Mouse (Mus musculus) midbrain, embryonic 15.5 days (tissue): ENCODE measurements around the gene Apoc2. TPM values are rescaled to one million over a fixed set of nuclear protein-coding genes. Genes with fewer than 3 reads are reported as not detected.

Source experiments
- ATAC-seq: fragments of 200-750 bp; cut with Nextera tagmentation; replicated peaks from 2 replicates; pipeline ENCODE4 v1.8.0; 2017; ENCODE audit warnings: moderate TSS enrichment
- H3K27ac ChIP-seq: fragments of 300-500 bp; sonication (generic); 2 replicates; pipeline ENCODE4 v1.5.1; 2015; ENCODE audit warnings: mild to moderate bottlenecking, inconsistent platforms
- H3K27me3 ChIP-seq: fragments of 300-500 bp; sonication (generic); replicated peaks from 2 replicates; pipeline ENCODE4 v1.6.1; 2015; ENCODE audit warnings: inconsistent platforms
- H3K36me3 ChIP-seq: fragments of 300-500 bp; sonication (generic); replicated peaks from 2 replicates; pipeline ENCODE4 v1.6.1; 2015; ENCODE audit warnings: inconsistent platforms
- H3K4me1 ChIP-seq: fragments of 300-500 bp; sonication (generic); 2 replicates; pipeline ENCODE4 v1.6.1; 2015; ENCODE audit warnings: inconsistent platforms
- H3K4me2 ChIP-seq: fragments of 300-500 bp; sonication (generic); 2 replicates; pipeline ENCODE4 v1.6.1; 2015; ENCODE audit warnings: inconsistent platforms, mild to moderate bottlenecking, moderate library complexity
- H3K4me3 ChIP-seq: fragments of 300-500 bp; sonication (generic); 2 replicates; pipeline ENCODE4 v1.5.1; 2015; ENCODE audit warnings: mild to moderate bottlenecking, inconsistent platforms
- H3K9ac ChIP-seq: fragments of 300-500 bp; sonication (generic); 2 replicates; pipeline ENCODE4 v1.6.1; 2015; ENCODE audit warnings: mild to moderate bottlenecking, inconsistent platforms
- H3K9me3 ChIP-seq: fragments of 300-500 bp; sonication (generic); 2 replicates; pipeline ENCODE4 v1.6.1; 2016; ENCODE audit warnings: inconsistent platforms
- WGBS: fragments of 180-500 bp; shearing (Covaris S2); methylation state at CpG from one replicate; pipeline ENCODE4 v1.1.7; 2015; ENCODE audit warnings: mixed read lengths; 5-methylcytosine and 5-hydroxymethylcytosine counted together
- polyA plus RNA-seq: library from polyadenylated mRNA; unstranded; fragments of >200 nt; fragmentation: Nextera tagmentation; extraction: Ambion mirVana; gene quantifications from 2 replicates; pipeline ENCODE4 v1.2.1, GENCODE M21; 2015

Apoc2 gene
- polyA plus RNA-seq, 1 experiment from 2014 or later: not detected

DNA sequence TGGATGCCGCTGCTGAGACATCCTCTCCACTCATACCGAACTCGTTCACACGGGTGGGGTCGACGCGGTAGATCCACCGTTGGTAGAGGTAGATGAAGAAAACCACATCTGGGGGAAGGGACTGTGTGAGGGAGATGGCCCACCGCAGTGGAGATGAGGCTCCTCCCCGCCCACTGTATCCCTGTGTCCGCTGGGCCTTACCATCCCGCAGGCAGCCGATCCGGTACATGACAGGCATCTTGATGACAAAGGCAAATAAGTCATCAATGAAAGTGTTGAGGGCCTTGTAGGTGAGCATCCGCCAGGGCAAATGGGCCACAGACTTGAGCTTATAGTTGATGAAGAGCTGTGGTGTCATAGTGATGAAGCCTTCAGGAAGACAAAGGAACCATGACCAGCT is 43.9 kb downstream of the Apoc2 start:
- no peak overlapping the region for H3K4me2 ChIP-seq
- no peak overlapping the region for H3K27ac ChIP-seq
- H3K4me3 ChIP-seq: no peak overlapping the region
- no peak for ATAC-seq
- H3K4me1 ChIP-seq: peaks cover 2% of the 10 kb centered on the region; the same call in 1 of the 2 replicates
- H3K9me3 ChIP-seq: no peaks in the 10 kb centered on the region
- 92% methylated on average over 15 of the region's 15 CpGs for WGBS
- H3K36me3 ChIP-seq: peaks cover 62% of the 10 kb centered on the region
- no peaks in the 10 kb centered on the region for H3K27me3 ChIP-seq
- no peak overlapping the region for H3K9ac ChIP-seq

DNA sequence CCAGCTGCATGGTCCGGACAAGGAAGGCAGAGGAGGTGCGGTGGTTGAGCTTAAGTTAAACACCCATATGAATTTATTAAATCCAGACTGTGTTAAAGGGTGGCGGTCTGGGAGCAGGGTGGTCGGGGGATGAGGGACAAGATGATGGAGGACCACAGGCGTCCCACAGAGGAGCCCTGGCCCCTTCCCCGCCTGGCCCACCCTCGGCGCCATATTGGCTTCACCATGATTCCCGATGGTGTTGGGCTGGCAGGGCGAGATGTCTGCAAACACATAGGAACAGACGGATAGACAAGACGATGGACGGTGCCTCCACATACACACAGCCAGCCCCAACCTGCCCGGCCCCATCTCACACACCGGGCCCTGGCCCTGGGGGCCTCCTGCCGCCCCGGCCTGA is 44.5 kb downstream of the Apoc2 start:
- ATAC-seq: no peak
- H3K9me3 ChIP-seq: no peaks in the 10 kb centered on the region
- no peaks in the 10 kb centered on the region for H3K27me3 ChIP-seq
- no peak overlapping the region for H3K4me3 ChIP-seq
- WGBS: 93% methylated on average over 17 of the region's 17 CpGs
- H3K27ac ChIP-seq: no peak overlapping the region
- no peak overlapping the region for H3K9ac ChIP-seq
- no peak overlapping the region for H3K4me2 ChIP-seq
- peaks cover 58% of the 10 kb centered on the region for H3K36me3 ChIP-seq
- peaks cover 4% of the 10 kb centered on the region for H3K4me1 ChIP-seq

DNA sequence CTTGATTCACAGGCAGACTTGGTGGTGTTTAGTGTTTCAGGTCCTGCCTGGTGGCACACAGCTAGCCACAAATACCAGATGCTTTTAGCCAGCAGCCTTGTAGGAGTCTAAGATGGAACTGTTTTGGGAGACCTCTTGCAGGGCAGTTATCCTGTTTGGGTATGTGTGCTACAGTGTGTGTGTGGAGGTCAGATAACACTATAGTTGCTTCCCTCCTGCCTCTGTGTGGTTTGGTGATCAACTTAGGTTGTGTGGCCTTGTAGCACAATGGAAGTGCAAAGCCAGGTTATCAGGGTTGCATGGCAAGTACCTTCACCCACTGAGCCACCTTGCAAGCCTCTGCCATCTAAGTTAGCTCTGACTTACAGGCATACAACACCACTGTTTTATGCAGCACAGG is 45.0 kb downstream of the Apoc2 start:
- no peak overlapping the region for H3K4me2 ChIP-seq
- no peak for ATAC-seq
- H3K4me1 ChIP-seq: peaks cover 8% of the 10 kb centered on the region
- H3K36me3 ChIP-seq: peaks cover 54% of the 10 kb centered on the region
- no peak overlapping the region for H3K9ac ChIP-seq
- H3K27ac ChIP-seq: no peak overlapping the region
- H3K9me3 ChIP-seq: no peaks in the 10 kb centered on the region
- H3K4me3 ChIP-seq: no peak overlapping the region
- H3K27me3 ChIP-seq: no peaks in the 10 kb centered on the region

DNA sequence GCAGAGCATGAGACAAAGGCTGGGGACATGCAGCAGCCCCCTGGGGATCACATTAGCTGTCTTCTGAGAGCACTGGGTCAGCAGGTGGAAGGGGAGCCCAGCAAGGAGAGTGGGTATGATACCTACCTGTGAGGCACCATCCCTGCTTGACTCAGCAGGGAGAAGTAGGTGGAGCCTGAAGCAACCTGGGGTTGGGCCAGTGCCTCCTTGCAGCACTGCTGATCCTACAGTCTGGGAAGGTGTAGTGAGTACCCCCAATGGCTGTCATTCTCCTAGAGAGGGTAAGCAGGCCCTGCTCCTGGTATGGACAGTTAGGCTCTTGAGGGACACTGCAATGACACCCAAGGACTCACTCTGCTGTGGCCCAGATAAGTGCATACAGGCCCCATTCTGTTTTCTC is 45.5 kb downstream of the Apoc2 start:
- H3K4me3 ChIP-seq: no peak overlapping the region
- no peaks in the 10 kb centered on the region for H3K27me3 ChIP-seq
- H3K4me1 ChIP-seq: peaks cover 10% of the 10 kb centered on the region
- no peak for ATAC-seq
- no peak overlapping the region for H3K27ac ChIP-seq
- H3K9me3 ChIP-seq: no peaks in the 10 kb centered on the region
- H3K4me2 ChIP-seq: no peak overlapping the region
- peaks cover 49% of the 10 kb centered on the region for H3K36me3 ChIP-seq
- H3K9ac ChIP-seq: no peak overlapping the region

DNA sequence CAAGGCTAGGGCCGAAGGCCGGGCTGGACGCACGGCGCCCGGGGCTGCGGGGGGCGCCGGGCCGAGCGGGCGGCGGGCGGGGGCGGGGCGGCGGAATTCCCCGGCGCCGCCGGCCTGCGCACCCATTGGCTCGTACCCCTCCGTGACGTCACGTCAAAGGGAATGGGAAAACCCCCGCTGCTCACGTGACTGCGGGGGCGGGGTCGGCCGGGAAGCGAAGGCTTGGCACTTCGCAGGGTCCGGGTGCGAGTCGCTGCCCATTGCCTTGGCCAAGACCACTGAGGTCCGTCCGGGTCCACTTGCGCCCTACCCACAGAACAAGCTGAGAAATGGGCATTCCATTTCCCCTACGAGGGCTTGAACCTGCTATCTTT is 48.4 kb downstream of the Apoc2 start, which contains the start of gene Relb:
Relb (minus strand) TSS at position 78 of the 374 bp plus-strand sequence.
- no peaks in the 10 kb centered on the region for H3K27me3 ChIP-seq
- peak within 1 kb of the TSS; percentile 52 for H3K4me3 ChIP-seq
- H3K27ac ChIP-seq: peak within 1 kb of the TSS; percentile 60
- H3K4me2 ChIP-seq: peak within 1 kb of the TSS; percentile 70
- WGBS: under 1% methylated on average over 24 of the region's 41 CpGs
- no peaks in the 10 kb centered on the region for H3K9me3 ChIP-seq
- peak within 1 kb of the TSS; percentile 19; the same call in 1 of the 2 replicates for H3K9ac ChIP-seq
- ATAC-seq: peak; percentile 87
- peaks cover 23% of the 10 kb centered on the region for H3K36me3 ChIP-seq
- peaks cover 10% of the 10 kb centered on the region for H3K4me1 ChIP-seq

DNA sequence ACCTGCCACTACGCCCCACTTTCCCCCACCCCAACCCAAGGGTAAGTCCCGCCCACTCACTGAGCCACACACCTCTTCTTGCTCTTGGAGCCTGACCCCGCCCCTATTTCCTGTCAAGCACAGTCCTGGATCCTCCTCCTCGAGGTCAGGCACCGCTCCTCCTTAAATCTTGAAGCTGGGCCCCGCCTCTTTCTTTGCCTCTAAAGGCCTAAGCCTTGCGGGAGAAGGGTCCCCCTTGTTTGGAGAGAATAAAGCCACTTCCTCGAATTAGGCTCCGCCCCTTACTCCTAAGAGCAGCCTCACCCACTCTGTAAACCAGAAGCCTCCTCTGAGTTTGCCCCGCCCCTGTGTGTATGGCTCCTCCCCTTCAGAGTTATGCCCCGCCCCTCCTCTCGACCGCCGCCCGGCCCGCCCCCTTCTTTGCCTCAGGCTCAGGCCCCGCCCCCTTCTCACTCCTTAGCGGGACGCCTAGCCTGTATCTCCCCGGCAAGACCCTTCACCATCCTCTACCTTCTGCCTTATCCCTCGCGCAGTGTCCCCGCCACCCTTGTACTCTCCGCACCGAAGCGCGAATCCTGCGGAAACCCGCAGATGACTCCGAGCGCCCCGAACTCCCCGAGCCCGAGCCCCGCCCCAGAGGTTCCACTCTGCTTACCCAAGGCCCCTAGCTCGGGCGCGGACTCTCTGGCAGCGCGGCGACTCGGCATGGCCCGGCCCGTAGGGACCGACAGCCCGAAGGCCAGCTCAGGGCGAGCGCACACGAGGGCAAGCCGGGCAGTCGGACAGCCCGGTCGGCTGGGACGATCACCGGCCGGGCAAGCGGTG is 49.0 kb downstream of the Apoc2 start:
- Histone ChIP-seq H3K9ac (peak overlapping the region; percentile 19; the same call in 1 of the 2 replicates), H3K4me1 (peaks cover 10% of the 10 kb centered on the region), H3K4me3 (peak overlapping the region; percentile 52), H3K27me3 (no peaks in the 10 kb centered on the region), H3K4me2 (peak overlapping the region; percentile 70), H3K9me3 (no peaks in the 10 kb centered on the region), H3K36me3 (peaks cover 18% of the 10 kb centered on the region), H3K27ac (peak overlapping the region; percentile 60)
- peak; percentile 90 for ATAC-seq
- under 1% methylated on average over 57 of the region's 57 CpGs for WGBS

DNA sequence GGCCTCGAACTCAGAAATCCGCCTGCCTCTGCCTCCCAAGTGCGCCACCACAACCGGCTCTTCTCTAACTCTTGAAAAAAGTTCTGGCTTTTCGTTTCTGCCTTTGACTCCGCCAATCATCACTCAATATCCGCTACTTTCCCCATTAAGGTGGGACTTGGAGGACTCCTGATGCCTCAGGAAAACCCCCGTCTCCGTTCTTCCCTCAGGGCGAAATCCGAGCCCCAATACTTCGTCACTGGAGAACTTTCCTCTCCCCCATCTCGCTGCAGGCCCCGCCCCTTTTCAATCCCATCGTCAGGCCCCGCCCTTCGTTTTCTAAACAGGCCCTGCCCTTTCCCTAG is 49.6 kb downstream of the Apoc2 start:
- peaks cover 12% of the 10 kb centered on the region; the same call in 1 of the 2 replicates for H3K36me3 ChIP-seq
- peak overlapping the region; percentile 60 for H3K27ac ChIP-seq
- H3K4me2 ChIP-seq: peak overlapping the region; percentile 70
- H3K9me3 ChIP-seq: no peaks in the 10 kb centered on the region
- peak; percentile 1; the same call in 1 of the 2 replicates for ATAC-seq
- H3K4me1 ChIP-seq: peaks cover 10% of the 10 kb centered on the region
- H3K9ac ChIP-seq: peak overlapping the region; percentile 19; the same call in 1 of the 2 replicates
- WGBS: 17% methylated on average over 17 of the region's 17 CpGs
- peak overlapping the region; percentile 52 for H3K4me3 ChIP-seq
- H3K27me3 ChIP-seq: no peaks in the 10 kb centered on the region

DNA sequence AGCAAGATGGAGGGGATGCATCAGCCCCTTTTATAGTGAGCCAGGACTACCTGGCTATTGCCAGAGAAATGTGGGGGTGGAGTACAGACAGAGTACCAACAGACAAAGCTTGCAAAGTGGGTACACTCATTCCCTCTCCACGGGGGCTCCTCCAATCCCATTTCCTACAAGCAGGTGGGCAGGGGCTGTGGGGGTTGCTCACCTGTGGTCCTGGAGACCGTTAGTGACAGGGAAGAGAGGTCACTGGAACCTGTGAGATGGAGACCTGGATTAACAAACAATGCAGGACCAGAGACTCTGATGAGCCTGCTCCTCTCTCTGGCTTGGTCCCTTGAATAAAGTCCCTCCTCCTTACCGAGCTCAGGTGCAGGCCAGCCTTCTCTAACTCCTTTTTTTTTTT is 50.0 kb downstream of the Apoc2 start:
- Histone ChIP-seq H3K9ac (no peak overlapping the region), H3K27me3 (no peaks in the 10 kb centered on the region), H3K4me1 (peaks cover 10% of the 10 kb centered on the region), H3K27ac (no peak overlapping the region), H3K36me3 (peaks cover 10% of the 10 kb centered on the region; the same call in 1 of the 2 replicates), H3K4me2 (peak overlapping the region; percentile 70), H3K9me3 (no peaks in the 10 kb centered on the region), H3K4me3 (no peak overlapping the region)
- ATAC-seq: no peak
- 68% methylated on average over 3 of the region's 3 CpGs for WGBS

DNA sequence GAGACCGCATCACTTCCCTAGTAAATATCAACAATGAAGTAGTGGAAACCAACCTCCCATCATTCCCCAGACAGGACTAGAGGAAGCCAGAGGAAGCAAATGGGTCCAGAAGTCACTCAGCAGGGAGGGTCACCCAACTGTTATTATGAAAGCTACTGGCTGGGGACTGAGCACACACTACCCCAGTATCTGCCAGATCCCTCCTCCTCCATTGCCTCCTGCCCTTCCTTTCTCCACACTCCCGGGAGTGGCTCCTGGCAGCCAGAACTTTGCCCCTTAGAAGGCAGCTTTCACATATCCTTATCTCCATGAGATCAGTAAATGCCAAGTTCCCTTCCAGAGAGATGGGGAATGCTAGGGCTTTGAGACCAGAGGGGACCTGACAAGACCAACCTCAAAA is 54.3 kb downstream of the Apoc2 start:
- Histone ChIP-seq H3K4me3 (no peak overlapping the region), H3K4me2 (no peak overlapping the region), H3K27me3 (0 out of 2 replicates have a peak, but pooled peaks cover 2% of the 10 kb centered on the region), H3K9me3 (no peaks in the 10 kb centered on the region), H3K36me3 (no peaks in the 10 kb centered on the region), H3K9ac (no peak overlapping the region), H3K27ac (no peak overlapping the region), H3K4me1 (peaks cover 17% of the 10 kb centered on the region)
- ATAC-seq: no peak
- 85% methylated on average over 2 of the region's 2 CpGs for WGBS

DNA sequence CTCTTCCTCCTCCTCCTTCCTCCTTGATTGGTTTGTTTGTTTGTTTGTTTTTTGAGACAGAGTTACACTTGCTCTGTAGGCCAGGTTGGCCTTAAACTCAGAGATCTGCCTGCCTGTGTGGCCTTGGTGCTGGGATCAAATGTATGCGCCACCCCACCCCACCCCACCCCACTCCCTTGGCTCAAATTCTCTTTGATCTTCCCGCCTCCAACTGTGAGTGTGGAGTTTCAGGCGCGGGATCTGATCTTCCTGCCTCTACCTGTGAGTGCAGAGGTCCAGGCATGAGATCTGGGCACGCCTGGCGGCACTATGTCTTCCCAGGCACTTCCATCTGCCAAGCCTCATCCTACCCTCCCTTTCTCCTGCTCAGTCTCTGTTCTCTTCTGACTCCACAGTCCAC is 55.5 kb downstream of the Apoc2 start:
- no peaks in the 10 kb centered on the region for H3K9me3 ChIP-seq
- no peak overlapping the region for H3K27ac ChIP-seq
- whole genome bisulfite sequencing: 43% methylated on average over 6 of the region's 6 CpGs
- H3K4me3 ChIP-seq: no peak overlapping the region
- H3K36me3 ChIP-seq: no peaks in the 10 kb centered on the region
- no peak overlapping the region for H3K4me2 ChIP-seq
- no peak overlapping the region for H3K9ac ChIP-seq
- H3K27me3 ChIP-seq: 0 out of 2 replicates have a peak, but pooled peaks cover 2% of the 10 kb centered on the region
- 0 out of 2 replicates have a peak, but pooled peaks cover 9% of the 10 kb centered on the region for H3K4me1 ChIP-seq
- no peak for ATAC-seq

Other genes with a start within 250 kb of the Apoc2 start
- 20.4 and 20.6 TPM in 2 replicates for gene Mark4, start 219.1 kb downstream of the Apoc2 start, polyA plus RNA-seq
- 0.17 and 0.57 TPM in 2 replicates for gene Exoc3l2, start 214.6 kb downstream of the Apoc2 start, polyA plus RNA-seq
- gene Bloc1s3, start 169.6 kb downstream of the Apoc2 start, polyA plus RNA-seq: 4.8 and 5.0 TPM in 2 replicates
- gene Trappc6a, start 169.5 kb downstream of the Apoc2 start, polyA plus RNA-seq: 38.3 and 39.1 TPM in 2 replicates
- 0.74 and 0.95 TPM in 2 replicates for gene Nkpd1, start 160.1 kb downstream of the Apoc2 start, polyA plus RNA-seq
- gene Ppp1r37, start 114.9 kb downstream of the Apoc2 start, polyA plus RNA-seq: 44.0 and 48.3 TPM in 2 replicates
- 0.25 and 0.26 TPM in 2 replicates for gene Zfp296, start 100.7 kb downstream of the Apoc2 start, polyA plus RNA-seq
- gene Gemin7, start 100.3 kb downstream of the Apoc2 start, polyA plus RNA-seq: 142 and 155 TPM in 2 replicates
- gene Clasrp, start 73.5 kb downstream of the Apoc2 start, polyA plus RNA-seq: 67.2 and 69.1 TPM in 2 replicates
- gene Relb, start 48.5 kb downstream of the Apoc2 start, polyA plus RNA-seq: 5.5 and 5.9 TPM in 2 replicates
- 129 and 135 TPM in 2 replicates for gene Clptm1, start 12.9 kb downstream of the Apoc2 start, polyA plus RNA-seq
- gene Gm44805, start 3.5 kb upstream of the Apoc2 start, polyA plus RNA-seq: not detected in 2 replicates
- not detected in 2 replicates for gene Apoc4, start 3.5 kb upstream of the Apoc2 start, polyA plus RNA-seq
- 1.5 and 1.6 TPM in 2 replicates for gene Apoc1, start 14.7 kb upstream of the Apoc2 start, polyA plus RNA-seq
- 385 and 514 TPM in 2 replicates for gene Apoe, start 21.2 kb upstream of the Apoc2 start, polyA plus RNA-seq
- 139 and 156 TPM in 2 replicates for gene Tomm40, start 37.5 kb upstream of the Apoc2 start, polyA plus RNA-seq
- gene Nectin2, start 72.5 kb upstream of the Apoc2 start, polyA plus RNA-seq: 56.3 and 60.8 TPM in 2 replicates
- gene Bcam, start 93.1 kb upstream of the Apoc2 start, polyA plus RNA-seq: 12.4 and 13.8 TPM in 2 replicates
- 0.40 and 0.57 TPM in 2 replicates for gene Cblc, start 118.9 kb upstream of the Apoc2 start, polyA plus RNA-seq
- 0.89 and 1.7 TPM in 2 replicates for gene Bcl3, start 144.8 kb upstream of the Apoc2 start, polyA plus RNA-seq
- gene Gm19345, start 174.1 kb upstream of the Apoc2 start, polyA plus RNA-seq: 15.2 and 15.4 TPM in 2 replicates
- 1.1 and 1.2 TPM in 2 replicates for gene Ceacam16, start 183.4 kb upstream of the Apoc2 start, polyA plus RNA-seq
- not detected in 2 replicates for gene Ceacam19, start 210.0 kb upstream of the Apoc2 start, polyA plus RNA-seq
- 11.5 and 12.6 TPM in 2 replicates for gene Pvr, start 243.2 kb upstream of the Apoc2 start, polyA plus RNA-seq